10 mouse cellular contexts compared by ENCODE assay signal in the genomic region with DNA sequence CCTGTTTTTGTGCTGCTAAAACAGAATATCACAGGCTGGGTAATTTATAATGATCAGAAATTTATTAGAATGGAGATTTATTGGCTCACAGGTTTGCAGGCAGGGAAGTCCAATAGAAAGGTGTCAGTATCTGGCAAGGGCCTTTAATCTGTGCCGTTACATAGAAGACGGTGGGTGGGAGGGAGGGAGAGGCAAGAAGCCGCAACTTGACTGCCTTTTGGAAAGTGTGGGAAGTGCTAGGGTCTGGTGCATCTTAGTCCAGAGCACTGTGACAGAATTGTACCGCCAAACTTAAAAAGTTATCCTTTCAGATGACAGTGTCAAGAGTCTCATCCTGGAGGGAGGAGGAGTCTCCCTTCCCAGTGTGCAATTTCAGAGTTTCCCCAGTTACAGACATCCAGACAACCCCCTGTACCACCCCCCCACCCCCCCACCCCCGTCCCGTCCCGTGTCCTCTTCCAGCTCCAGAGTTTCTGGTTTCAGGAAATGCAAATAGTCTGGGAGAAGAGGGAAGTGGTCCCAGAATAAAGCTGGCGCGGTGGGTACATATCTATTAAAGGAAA.
DNase-seq lines count a peak whose midpoint lies in the region; ATAC-seq and TF ChIP-seq lines count a peak whose summit lies in the region.
"Had no signal": no experiment of that assay in that cellular context is flagged by ENCODE, and none has a peak within 500 bp of the region (broad histone marks: within the 10 kb centered on the region; RNA-seq: fewer than 3 reads in every experiment).

No protein-coding gene starts in this region.

- TF ChIP-seq EP300 in heart, postnatal 0 days (IDR thresholded peaks at IDR 0.05; ENCODE audit: low read depth), result no peak

- H3K27me3 ChIP-seq in heart, postnatal 0 days (ENCODE audit: control insufficient read depth, insufficient read depth, low read length), result 0 out of 2 replicates have a peak, but pooled peaks cover 5% of the 10 kb centered on the region
- no peaks in the 10 kb centered on the region; the same call in 1 of the 2 replicates for H3K27me3 ChIP-seq in forebrain, embryonic 13.5 days
- no peaks in the 10 kb centered on the region for H3K27me3 ChIP-seq in limb, embryonic 15.5 days
- H3K27me3 ChIP-seq: liver, embryonic 13.5 days had no signal

- no peak overlapping the region for H3K27ac ChIP-seq in heart, postnatal 0 days (ENCODE audit: low read depth)
- no peak overlapping the region for H3K27ac ChIP-seq in cortical plate, adult 2 months (ENCODE audit: insufficient read depth, low read length)
- peak overlapping the region; percentile 51; the same call in 1 of the 2 replicates for H3K27ac ChIP-seq in forebrain, embryonic 13.5 days
- H3K27ac ChIP-seq in limb, embryonic 15.5 days, result no peak overlapping the region
- H3K27ac ChIP-seq: liver, embryonic 13.5 days had no signal

- no peak overlapping the region for H3K9ac ChIP-seq in heart, postnatal 0 days (replicated peaks; ENCODE audit: low read depth, low read length)
- H3K9ac ChIP-seq in forebrain, embryonic 13.5 days, result no peak overlapping the region
- H3K9ac ChIP-seq in limb, embryonic 15.5 days, result no peak overlapping the region
- H3K9ac ChIP-seq: liver, embryonic 13.5 days had no signal

- H3K36me3 ChIP-seq in heart, postnatal 0 days (replicated peaks; ENCODE audit: control insufficient read depth, insufficient read depth, low read length), result no peaks in the 10 kb centered on the region
- no peaks in the 10 kb centered on the region for H3K36me3 ChIP-seq in forebrain, embryonic 13.5 days (ENCODE audit: poor library complexity, severe bottlenecking)
- H3K36me3 ChIP-seq in limb, embryonic 15.5 days, result no peaks in the 10 kb centered on the region
- H3K36me3 ChIP-seq: liver, embryonic 13.5 days had no signal

- peak overlapping the region; percentile 33 for H3K4me3 ChIP-seq in heart, postnatal 0 days (ENCODE audit: low read depth, low read length)
- H3K4me3 ChIP-seq in cortical plate, adult 2 months (ENCODE audit: insufficient read depth, low read length), result 0 out of 2 replicates have a peak overlapping the region, but pooled peaks have one; percentile 7
- H3K4me3 ChIP-seq in forebrain, embryonic 13.5 days, result peak overlapping the region; percentile 23
- no peak overlapping the region for H3K4me3 ChIP-seq in limb, embryonic 15.5 days
- H3K4me3 ChIP-seq: liver, embryonic 13.5 days had no signal

- H3K4me1 ChIP-seq in heart, postnatal 0 days (ENCODE audit: control insufficient read depth, insufficient read depth), result no peaks in the 10 kb centered on the region
- no peaks in the 10 kb centered on the region for H3K4me1 ChIP-seq in cortical plate, adult 2 months (ENCODE audit: control insufficient read depth, insufficient read depth, low read length)
- peaks cover 22% of the 10 kb centered on the region for H3K4me1 ChIP-seq in forebrain, embryonic 13.5 days
- peaks cover 18% of the 10 kb centered on the region; the same call in 1 of the 2 replicates for H3K4me1 ChIP-seq in limb, embryonic 15.5 days
- H3K4me1 ChIP-seq: liver, embryonic 13.5 days had no signal

- no peak for TF ChIP-seq POLR2A in cortical plate, adult 2 months (IDR thresholded peaks at IDR 0.05; ENCODE audit: extremely low read depth, insufficient read depth, low read length)

- ATAC-seq in heart, postnatal 0 days (ENCODE audit: insufficient read depth, low read depth), result no peak
- peak; percentile 59 for ATAC-seq in forebrain, embryonic 13.5 days
- ATAC-seq in limb, embryonic 15.5 days (ENCODE audit: insufficient number of reproducible peaks, low FRiP score, low TSS enrichment, low read depth), result no peak

- no peak for DNase-seq in heart, postnatal 0 days (ENCODE audit: low spot score)
- DNase-seq in heart, adult 9 months (ENCODE audit: low spot score in 2 of 2), result no peak
- DNase-seq in adipocyte (ENCODE audit: low spot score), result no peak
- no peak for DNase-seq in lung, postnatal 25 days (ENCODE audit: low spot score)
- DNase-seq in spleen, adult 18-20 months, result no peak
- DNase-seq: liver, embryonic 13.5 days; thymus, postnatal 36 days had no signal

- WGBS in heart, postnatal 0 days, result 8% methylated on average over 9 of the region's 9 CpGs
- WGBS in forebrain, embryonic 13.5 days, result 12% methylated on average over 9 of the region's 9 CpGs
- WGBS in limb, embryonic 15.5 days, result 18% methylated on average over 9 of the region's 9 CpGs

- no peak for TF ChIP-seq CTCF in heart, postnatal 0 days (IDR thresholded peaks at IDR 0.05; ENCODE audit: low read depth)
- no peak for TF ChIP-seq CTCF in cortical plate, adult 2 months (IDR thresholded peaks at IDR 0.05; ENCODE audit: extremely low read depth, insufficient read depth, low read length)

- H3K4me2 ChIP-seq in heart, postnatal 0 days (ENCODE audit: low read depth, low read length), result peak overlapping the region; percentile 60
- peak overlapping the region; percentile 60 for H3K4me2 ChIP-seq in forebrain, embryonic 13.5 days
- H3K4me2 ChIP-seq in limb, embryonic 15.5 days, result peak overlapping the region; percentile 22; the same call in 1 of the 2 replicates
- H3K4me2 ChIP-seq: liver, embryonic 13.5 days had no signal

- H3K9me3 ChIP-seq in heart, postnatal 0 days (replicated peaks; ENCODE audit: control insufficient read depth, low read length), result no peaks in the 10 kb centered on the region
- H3K9me3 ChIP-seq in forebrain, embryonic 13.5 days (replicated peaks), result no peaks in the 10 kb centered on the region
- H3K9me3 ChIP-seq in limb, embryonic 15.5 days, result no peaks in the 10 kb centered on the region
- H3K9me3 ChIP-seq: liver, embryonic 13.5 days had no signal
